Mouse (Mus musculus) CD8-positive naive resting alpha-beta T cell, adult 2 months (primary cell): ENCODE results near the gene Syne4.

Experiments
- DNase-seq, 2 experiments: peaks; one replicate each; pipeline ENCODE4 v3.0.0; 2022; ENCODE audit warnings: low read depth in 2 of 2, low spot score in 2 of 2

Gene Syne4

GRCm38 (mm10) chr7:30295103-30295502 is 19.5 kb upstream of the Syne4 start:
- no peak for DNase-seq

GRCm38 (mm10) chr7:30296816-30297215 is 17.8 kb upstream of the Syne4 start:
- no peak for DNase-seq

DNA sequence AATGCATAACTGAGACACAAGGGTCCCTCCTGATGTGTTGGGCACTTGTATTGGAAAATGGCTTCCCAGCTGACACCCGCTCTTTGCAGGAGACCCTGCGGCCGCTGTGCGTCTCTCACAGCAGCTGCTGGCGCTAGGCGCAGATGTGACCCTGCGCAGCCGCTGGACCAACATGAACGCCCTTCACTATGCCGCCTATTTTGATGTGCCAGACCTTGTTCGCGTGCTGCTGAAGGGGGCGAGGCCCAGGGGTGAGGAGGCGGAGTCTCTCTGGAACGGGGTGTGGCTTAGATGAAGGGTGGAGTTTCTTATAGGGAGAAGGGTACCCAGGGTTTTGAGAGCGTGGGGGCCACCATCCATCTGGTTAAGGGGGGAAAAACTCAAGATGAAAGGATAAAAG is 17.3 kb upstream of the Syne4 start:
- DNase-seq, result no peak

GRCm38 (mm10) chr7:30300914-30301313 is 13.7 kb upstream of the Syne4 start:
- DNase-seq, result peak; percentile 25 to 46

DNA sequence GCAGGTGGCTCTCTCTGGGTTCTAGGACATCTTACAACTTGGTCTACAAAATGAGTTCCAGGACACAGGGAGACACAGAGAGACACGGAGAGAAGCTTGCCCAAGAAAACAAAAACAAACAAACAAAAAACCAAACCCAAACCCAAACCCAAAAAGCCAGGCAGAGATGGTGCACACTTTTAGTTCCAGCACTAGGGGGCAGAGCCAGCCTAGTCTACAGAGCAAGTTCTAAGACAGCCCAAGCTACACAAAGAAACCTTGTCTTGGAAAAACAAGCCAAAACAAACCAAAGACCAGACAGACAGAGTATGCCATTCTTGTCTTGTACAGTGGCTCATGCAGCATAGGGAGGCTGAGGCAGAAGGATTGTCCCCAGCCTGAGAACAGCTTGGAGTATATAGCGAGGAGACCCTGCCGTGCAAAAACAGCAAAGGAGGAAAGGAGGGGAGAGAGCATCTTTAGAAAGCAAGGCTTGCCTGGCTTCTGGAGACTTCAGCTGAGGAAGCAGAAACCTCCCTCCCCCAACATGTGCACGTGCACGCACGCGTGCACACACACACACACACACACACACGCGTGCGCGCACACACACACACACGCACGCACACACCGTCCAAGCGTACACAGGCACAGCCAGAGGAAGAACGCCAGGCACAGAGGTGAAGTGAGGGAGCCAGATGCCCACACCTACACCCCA is 8.4 kb upstream of the Syne4 start:
- no peak for DNase-seq

- DNase-seq, result peak; percentile 90 to 91
Measured at GRCm38 (mm10) chr7:30308076-30309005, 6.3 kb upstream of the Syne4 start, which contains the start of gene Alkbh6. Gene Alkbh6 (plus strand): TSS chr7:30308717.

GRCm38 (mm10) chr7:30309395-30310129 is 5.0 kb upstream of the Syne4 start:
- DNase-seq, result no peak

- DNase-seq, result no peak
Measured at GRCm38 (mm10) chr7:30310136-30310535, 4.5 kb upstream of the Syne4 start.

- DNase-seq, result no peak
Measured at GRCm38 (mm10) chr7:30313666-30314320, 814 bp upstream of the Syne4 start.

DNA sequence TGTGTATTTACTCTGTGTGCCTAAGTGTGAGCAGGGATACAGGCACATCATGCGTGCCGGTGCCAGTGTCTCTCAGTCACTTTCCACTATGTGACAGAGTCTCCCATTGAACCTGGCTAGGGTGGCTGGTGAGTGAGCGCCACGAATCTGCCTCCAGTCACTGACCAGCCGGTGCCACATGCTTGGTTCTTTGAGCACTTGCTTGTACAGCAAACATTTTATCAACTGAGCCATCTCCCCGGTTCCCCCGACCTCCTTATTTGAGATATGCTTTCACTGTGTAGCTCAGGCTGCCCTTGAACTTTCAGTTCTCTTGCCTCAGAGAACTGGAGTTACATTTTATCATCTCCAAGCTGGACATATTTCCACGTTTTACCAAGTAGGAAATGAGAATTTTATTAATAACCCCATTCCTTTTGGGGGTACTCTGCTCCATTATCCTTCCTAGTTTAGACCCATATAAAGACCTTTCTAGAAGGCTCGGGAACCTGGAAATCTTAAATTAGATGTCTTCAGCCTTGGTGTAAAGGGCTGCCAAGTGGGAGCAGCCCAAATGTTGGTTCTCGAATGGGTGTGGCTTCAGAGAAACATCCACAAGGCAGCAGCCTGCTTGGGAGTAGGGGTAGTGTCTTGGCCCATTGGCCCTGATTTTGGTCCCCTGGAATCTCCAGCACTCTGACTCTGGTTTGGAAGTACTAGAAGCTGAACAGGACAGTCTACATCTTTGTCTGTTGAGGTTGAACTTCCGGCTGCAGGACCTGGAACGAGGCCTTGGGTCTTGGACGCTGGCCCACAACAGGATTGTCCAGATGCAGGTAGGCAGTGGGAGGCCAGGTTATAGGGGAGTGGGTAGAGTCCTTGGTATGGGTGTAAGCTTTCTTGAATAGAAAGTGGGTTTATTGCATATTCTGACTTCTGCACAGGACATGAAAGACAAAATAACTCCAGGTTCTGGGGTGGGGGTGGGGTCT is 1.2 kb downstream of the Syne4 start:
- no peak for DNase-seq

GRCm38 (mm10) chr7:30318142-30318541 is 3.5 kb downstream of the Syne4 start:
- no peak for DNase-seq

GRCm38 (mm10) chr7:30320946-30321345 is 6.3 kb downstream of the Syne4 start:
- no peak for DNase-seq

- peak; percentile 64 to 77 for DNase-seq
Measured at GRCm38 (mm10) chr7:30321539-30322284, 7.1 kb downstream of the Syne4 start, which contains the start of gene E130208F15Rik. Gene E130208F15Rik (plus strand): TSS chr7:30321740.

- peak; percentile 86 to 88 for DNase-seq
Measured at GRCm38 (mm10) chr7:30322285-30322667, 7.7 kb downstream of the Syne4 start.

DNA sequence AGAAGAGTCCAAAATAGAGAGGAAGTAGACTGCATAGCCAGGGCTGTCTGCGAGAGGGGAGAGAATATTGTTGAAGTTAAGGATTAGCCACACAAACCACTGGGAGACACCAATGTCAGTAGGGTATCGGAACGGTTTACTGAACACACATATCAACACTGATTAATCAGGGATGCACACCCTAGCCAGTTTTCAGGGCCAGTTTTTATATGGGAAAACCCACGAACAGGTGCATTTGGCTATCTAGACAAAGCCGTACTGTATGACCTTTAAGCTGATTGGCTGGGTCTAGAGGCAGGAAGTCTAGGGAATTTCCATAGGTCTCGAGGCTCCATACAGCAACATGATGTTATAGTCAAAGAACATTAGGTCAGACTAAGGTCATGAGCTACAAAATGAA is 8.3 kb downstream of the Syne4 start:
- no peak for DNase-seq

GRCm38 (mm10) chr7:30323795-30324194 is 9.2 kb downstream of the Syne4 start, which contains the start of gene Sdhaf1:
Gene Sdhaf1 (minus strand): TSS chr7:30323895.
- no peak for DNase-seq

DNA sequence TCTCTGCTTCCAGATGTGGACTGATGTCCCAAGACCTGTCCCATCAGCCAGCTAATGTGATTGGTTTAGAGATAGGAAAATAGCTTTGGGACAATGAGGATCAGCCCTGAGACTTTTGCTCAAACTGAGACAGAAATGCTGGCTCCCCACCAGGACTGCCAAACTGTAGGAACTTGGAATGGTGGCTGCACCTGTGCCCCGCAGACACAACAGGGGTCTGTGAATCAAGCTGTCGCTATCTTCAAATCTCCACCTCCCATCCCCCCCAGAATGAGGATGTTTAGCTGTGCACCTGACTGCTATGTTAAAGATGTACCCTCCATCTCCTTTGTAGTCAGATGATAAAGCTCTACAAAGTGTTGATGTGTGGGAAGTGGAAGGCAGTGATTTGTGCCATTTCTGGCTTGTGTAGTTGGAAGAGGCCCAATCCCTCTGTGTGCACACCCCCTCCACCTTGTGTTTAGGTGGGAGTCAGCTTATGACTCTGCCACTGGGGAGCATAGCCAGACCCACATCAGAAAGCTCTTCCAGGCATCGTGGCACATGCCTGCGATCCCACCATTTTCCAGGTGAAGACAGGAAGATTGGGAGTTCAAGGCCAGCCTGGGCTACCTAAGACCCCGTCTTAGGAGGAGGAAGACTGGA is 9.8 kb downstream of the Syne4 start:
- no peak for DNase-seq

GRCm38 (mm10) chr7:30325364-30325763 is 10.8 kb downstream of the Syne4 start:
- peak; percentile 71 to 84 for DNase-seq
